Mouse (Mus musculus): ENCODE results near the gene Rabggta.

DNA sequence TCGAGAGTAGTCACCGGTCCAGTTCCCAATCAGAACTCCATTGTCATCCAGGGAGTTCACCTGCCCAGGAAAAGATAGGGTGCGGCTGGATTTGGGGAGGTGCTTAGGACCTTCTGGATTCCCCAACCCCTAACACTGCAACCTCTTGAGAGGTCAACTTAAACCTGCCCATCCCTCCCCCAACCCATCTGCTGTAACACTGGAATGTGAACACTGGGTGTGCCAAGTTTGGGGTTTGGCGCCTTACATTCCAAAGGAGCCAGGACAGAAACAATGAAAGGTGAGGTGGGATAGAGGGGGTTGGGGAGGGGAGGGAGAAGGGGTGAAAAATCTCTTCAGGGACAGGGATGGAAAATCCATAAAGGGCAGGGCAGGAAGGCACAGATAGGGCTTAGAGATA lies 12.6 kb downstream of the Rabggta start:
- TF ChIP-seq GATA1 (IDR thresholded peaks at IDR 0.05; ENCODE audit: borderline replicate concordance, low read length) (no peak), FLI1 (IDR thresholded peaks at IDR 0.05; ENCODE audit: low read length) (no peak)
